Mouse (Mus musculus) left cerebral cortex, adult 11 months (tissue): ENCODE data around the gene Lect2.

Source experiments
- DNase-seq: peaks from one replicate; pipeline ENCODE4 v3.0.0; 2022; ENCODE audit warnings: low spot score

The Lect2 gene

GRCm38 (mm10) chr13:56501866-56502420 is 46.4 kb downstream of the Lect2 start:
- DNase-seq = no peak

- no peak for DNase-seq
These were observed 47.7 kb downstream of the Lect2 start for GRCm38 (mm10) chr13:56500636-56501035.

GRCm38 (mm10) chr13:56500132-56500531 is 48.2 kb downstream of the Lect2 start:
- no peak for DNase-seq

- no peak for DNase-seq
These were observed 53.9 kb downstream of the Lect2 start for GRCm38 (mm10) chr13:56494440-56494839.
